Mouse (Mus musculus) heart, postnatal 14 days (tissue): ENCODE data around the gene Scimp. TPM values are rescaled to one million over a fixed set of nuclear protein-coding genes. Genes with fewer than 3 reads are reported as not detected.

ENCODE experiments used
- DNase-seq, 2 experiments: peaks; one replicate each; pipeline ENCODE4 v3.0.0; 2021 to 2022
- intact Hi-C: fragments of 180-260 bp; cut with DNase I; formaldehyde crosslinking; loops from one replicate; pipeline ENCODE4 v1.15.1; 2025
- total RNA-seq, 2 experiments: library from RNA; stranded (reverse); gene quantifications; 2 replicates each; pipeline ENCODE4 v1.2.3; 2021

Gene Scimp
- total RNA-seq, 2 experiments from 2014 or later: 0.29 to 0.55 TPM

DNA sequence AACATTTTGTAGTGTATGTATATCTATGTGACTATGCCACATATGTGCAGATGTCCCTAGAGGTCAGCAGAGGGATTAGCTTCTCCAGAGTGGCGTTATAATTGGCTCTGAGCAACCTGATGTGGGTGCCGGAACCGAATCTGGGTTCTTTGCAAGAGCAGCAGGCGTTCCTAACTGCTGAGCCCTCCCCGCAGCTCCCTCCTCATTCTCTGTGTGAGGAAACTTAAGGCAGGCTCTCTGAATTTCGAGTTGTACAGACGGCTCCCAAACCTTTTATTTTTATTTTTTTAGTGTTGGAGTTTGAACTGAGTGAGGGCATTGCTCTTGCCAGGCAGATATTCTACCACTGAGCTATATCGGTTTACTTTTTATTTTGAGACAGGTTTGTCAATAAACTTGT is 2.7 kb upstream of the Scimp start:
- DNase-seq: no peak
- intact Hi-C loops: no loop called here

- intact Hi-C loops: no loop called here
- no peak for DNase-seq
Observed at GRCm38 (mm10) chr11:70811471-70812240, 730 bp downstream of the Scimp start.

DNA sequence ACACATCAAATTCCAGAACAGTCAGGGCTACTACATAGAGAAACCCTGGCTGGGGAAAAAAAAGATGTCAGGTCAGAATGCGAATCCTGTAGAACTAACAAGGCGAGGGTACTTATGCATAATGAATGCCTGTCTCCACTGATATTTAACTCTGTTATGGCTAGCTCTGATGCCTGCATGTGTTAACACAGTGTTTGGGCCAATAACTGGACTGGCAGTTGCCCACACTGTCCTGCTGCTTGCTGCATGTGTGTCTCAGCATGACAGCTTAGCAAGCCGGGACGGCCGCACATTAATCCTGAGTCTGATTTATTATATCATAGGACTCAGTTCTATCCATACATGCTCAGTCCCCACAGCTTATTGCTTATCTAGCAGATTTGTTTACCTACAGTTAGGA is 1.3 kb downstream of the Scimp start:
- DNase-seq: no peak
- intact Hi-C loops: no loop called here

DNA sequence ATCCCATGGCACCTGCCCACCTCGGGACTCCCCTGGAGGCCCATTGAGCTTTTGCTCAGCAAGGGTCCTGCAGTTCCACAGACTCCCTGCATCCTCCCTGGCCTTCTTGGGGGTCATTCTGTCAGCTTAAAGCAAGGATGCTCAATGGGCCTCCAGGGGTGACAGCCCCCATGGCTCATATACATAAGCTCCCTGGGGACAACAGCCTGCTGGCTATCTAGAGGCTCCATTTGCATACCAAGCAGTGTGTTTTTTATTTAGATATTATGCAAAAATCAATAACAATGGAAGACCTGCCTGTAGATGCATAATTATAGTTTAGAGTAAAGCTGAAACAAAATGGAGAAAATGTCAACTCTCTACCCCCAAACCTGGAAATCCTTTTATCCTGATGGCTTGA is 3.4 kb downstream of the Scimp start:
- no peak for DNase-seq
- intact Hi-C loops: no loop called here

GRCm38 (mm10) chr11:70808101-70808500 is 4.3 kb downstream of the Scimp start:
- intact Hi-C loops: no loop called here

DNA sequence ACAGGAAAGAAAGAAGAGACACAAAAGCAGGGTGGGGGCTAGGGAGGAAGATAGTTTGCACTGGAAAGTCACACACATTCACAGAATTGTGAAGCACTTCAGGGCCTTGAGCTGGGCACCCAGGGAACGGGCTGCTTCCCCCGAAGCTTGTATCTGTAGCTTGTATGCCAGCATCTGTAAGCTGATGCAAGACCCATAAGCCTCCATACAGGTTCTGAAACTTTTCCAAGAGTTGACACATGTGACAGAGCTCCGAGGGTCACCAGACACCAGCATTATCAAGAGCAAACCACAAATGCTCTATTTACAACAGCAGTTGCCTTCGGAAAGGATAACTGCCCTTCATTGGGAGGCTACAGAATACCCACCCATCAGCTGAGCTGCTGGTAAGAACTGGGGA is 4.8 kb downstream of the Scimp start:
- intact Hi-C loops: no loop called here
- no peak for DNase-seq

More at GRCm38 (mm10) chr11:70808101-70808500, 4.3 kb downstream of the Scimp start:
- DNase-seq: no peak

DNA sequence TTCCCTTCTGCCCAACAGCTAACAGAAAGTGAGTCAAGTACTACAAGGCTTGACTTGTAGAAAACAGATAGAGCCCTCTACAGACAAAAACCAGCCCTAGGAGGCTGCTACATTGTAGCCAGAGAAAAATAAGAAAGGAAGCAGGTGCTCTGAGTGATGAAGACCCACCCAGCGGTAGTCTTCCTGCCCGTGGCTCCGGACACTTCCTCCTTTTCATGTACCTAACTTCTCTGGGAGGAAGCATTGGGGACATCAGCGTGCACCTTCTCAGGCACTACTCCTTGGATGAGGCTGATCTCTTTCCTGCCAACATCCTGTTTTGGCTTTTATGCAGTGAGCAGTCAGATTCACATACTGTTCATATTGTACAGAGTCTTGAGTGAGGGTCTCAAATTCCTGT is 5.7 kb downstream of the Scimp start:
- no peak for DNase-seq
- intact Hi-C loops: no loop called here

- intact Hi-C loops: no loop called here
- DNase-seq: no peak
Observed at GRCm38 (mm10) chr11:70805641-70806175, 6.7 kb downstream of the Scimp start.

DNA sequence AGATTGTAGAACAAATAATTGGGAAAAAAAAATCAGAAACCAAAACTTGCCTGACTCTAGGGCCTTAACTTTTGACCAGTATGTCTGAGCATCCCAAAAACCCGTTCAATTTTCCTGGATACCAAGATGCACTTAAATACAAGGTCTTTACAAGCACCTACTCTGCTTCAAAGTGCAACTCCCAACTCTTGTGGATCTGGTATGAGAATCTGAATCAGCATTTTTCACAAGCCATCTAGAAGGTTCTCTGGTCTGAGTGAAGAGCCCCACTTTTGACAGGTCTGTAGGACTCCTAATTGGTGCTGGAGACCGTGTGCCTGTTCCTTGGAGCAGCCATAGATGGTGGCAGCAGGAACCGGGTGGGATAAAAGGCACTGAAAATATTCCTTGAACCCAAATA is 8.0 kb downstream of the Scimp start:
- no peak for DNase-seq
- intact Hi-C loops: no loop called here

DNA sequence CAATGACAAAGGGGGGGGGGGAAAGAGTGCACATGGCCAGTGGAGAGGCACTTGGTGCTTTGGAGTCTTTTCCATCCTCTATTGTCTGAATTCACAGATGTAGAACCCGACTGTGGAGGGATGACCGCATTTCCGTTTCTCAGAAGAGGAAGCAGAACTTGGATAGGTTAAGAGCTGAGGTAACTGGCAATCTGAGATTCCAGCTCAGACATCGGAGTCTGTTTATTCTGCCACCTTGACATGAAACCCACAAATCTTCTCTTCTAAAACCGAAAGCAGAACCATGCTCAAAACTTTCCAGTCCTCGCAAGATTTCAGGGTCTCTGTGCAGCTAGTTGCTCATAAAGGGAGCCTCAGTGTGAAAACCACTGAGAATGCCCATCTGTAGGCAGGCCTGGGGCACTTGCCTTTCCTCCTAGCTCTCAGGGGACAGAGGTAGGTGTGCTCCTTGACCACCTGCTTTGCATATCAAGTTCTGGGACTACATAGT is 8.6 kb downstream of the Scimp start:
- intact Hi-C loops: no loop called here
- DNase-seq: no peak

GRCm38 (mm10) chr11:70802865-70803261 is 9.5 kb downstream of the Scimp start:
- intact Hi-C loops: no loop called here
- no peak for DNase-seq

GRCm38 (mm10) chr11:70802208-70802864 is 10.1 kb downstream of the Scimp start:
- intact Hi-C loops: no loop called here
- DNase-seq: no peak

GRCm38 (mm10) chr11:70792409-70792808 is 20.0 kb downstream of the Scimp start:
- intact Hi-C loops: no loop called here
- no peak for DNase-seq

- intact Hi-C loops: no loop called here
- no peak for DNase-seq
Observed at GRCm38 (mm10) chr11:70791676-70792075, 20.7 kb downstream of the Scimp start.

- intact Hi-C loops: no loop called here
Observed at GRCm38 (mm10) chr11:70790874-70791551, 21.4 kb downstream of the Scimp start.

GRCm38 (mm10) chr11:70790426-70790825 is 22.0 kb downstream of the Scimp start:
- intact Hi-C loops: no loop called here
- DNase-seq: no peak

More at GRCm38 (mm10) chr11:70790874-70791551, 21.4 kb downstream of the Scimp start:
- no peak for DNase-seq

GRCm38 (mm10) chr11:70788972-70789655 is 23.3 kb downstream of the Scimp start:
- no peak for DNase-seq
- intact Hi-C loops: no loop called here

GRCm38 (mm10) chr11:70787052-70787451 is 25.3 kb downstream of the Scimp start:
- intact Hi-C loops: no loop called here
- DNase-seq: no peak

DNA sequence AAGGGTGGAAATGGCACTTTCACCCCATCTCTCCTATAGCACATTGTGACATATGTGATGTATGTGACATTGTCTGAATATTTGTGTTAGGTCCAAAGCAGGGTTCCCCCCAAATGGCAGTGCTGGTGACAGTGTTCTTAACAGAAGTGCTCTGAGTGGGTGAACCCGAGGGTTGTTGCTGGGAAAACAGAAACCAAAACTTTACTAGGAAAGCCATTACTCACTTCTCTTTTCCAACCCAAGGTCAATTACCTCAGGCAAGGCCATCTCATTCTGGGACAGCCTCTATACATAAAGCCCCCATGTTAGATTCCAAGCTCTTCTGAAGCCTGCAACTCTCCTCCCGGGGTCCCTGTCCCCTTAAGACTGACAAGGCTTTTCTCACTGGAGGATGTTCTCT is 26.5 kb downstream of the Scimp start:
- no peak for DNase-seq
- intact Hi-C loops: no loop called here

GRCm38 (mm10) chr11:70778058-70778457 is 34.3 kb downstream of the Scimp start:
- intact Hi-C loops: loop anchor here (1.0 kb wide), 1 partner anchor 38 kb away; no protein-coding TSS in a partner anchor
- peak in 1 of 2 experiments; percentile 14 for DNase-seq
